16 mouse cellular contexts compared by ENCODE assay signal in genomic region chrX:136180897-136181553, GRCm38 (mm10). TPM values are rescaled to one million over a fixed set of nuclear protein-coding genes. Genes with fewer than 3 reads are reported as not detected.
DNase-seq lines count a peak whose midpoint lies in the region; ATAC-seq and TF ChIP-seq lines count a peak whose summit lies in the region.
"Had no signal": no experiment of that assay in that cellular context is flagged by ENCODE, and none has a peak within 500 bp of the region (broad histone marks: within the 10 kb centered on the region; RNA-seq: fewer than 3 reads in every experiment).

No protein-coding gene starts in this region.

- WGBS in liver, embryonic 12.5 days (ENCODE audit: insufficient replicate concordance), result 35% methylated on average over 9 of the region's 11 CpGs
- 35% methylated on average over 11 of the region's 11 CpGs for WGBS in liver, postnatal 0 days (ENCODE audit: insufficient replicate concordance)
- 25% methylated on average over 11 of the region's 11 CpGs for WGBS in neural tube, embryonic 12.5 days

- 0 out of 2 replicates have a peak, but pooled peaks cover 3% of the 10 kb centered on the region for H3K27me3 ChIP-seq in liver, embryonic 12.5 days (replicated peaks)
- no peaks in the 10 kb centered on the region for H3K27me3 ChIP-seq in liver, postnatal 0 days (ENCODE audit: insufficient read depth, low read length)
- H3K27me3 ChIP-seq in neural tube, embryonic 12.5 days (replicated peaks), result no peaks in the 10 kb centered on the region

- ATAC-seq in liver, embryonic 12.5 days, result peak; percentile 30; the same call in 1 of the 2 replicates
- ATAC-seq in liver, postnatal 0 days, result no peak
- ATAC-seq in neural tube, embryonic 12.5 days (ENCODE audit: low FRiP score, low read depth), result peak; percentile 48; the same call in 1 of the 2 replicates

- no peak overlapping the region for H3K4me2 ChIP-seq in liver, embryonic 12.5 days
- no peak overlapping the region for H3K4me2 ChIP-seq in liver, postnatal 0 days (ENCODE audit: low read depth, low read length)
- H3K4me2 ChIP-seq in neural tube, embryonic 12.5 days (replicated peaks), result no peak overlapping the region

- no peaks in the 10 kb centered on the region for H3K36me3 ChIP-seq in liver, embryonic 12.5 days
- H3K36me3 ChIP-seq in liver, postnatal 0 days (replicated peaks; ENCODE audit: insufficient read depth, low read length), result no peaks in the 10 kb centered on the region
- H3K36me3 ChIP-seq in neural tube, embryonic 12.5 days, result no peaks in the 10 kb centered on the region

- no peak for TF ChIP-seq CTCF in liver, postnatal 0 days (IDR thresholded peaks at IDR 0.05; ENCODE audit: low read depth)

- no peak overlapping the region for H3K4me3 ChIP-seq in liver, embryonic 12.5 days
- no peak overlapping the region for H3K4me3 ChIP-seq in liver, postnatal 0 days (ENCODE audit: low read depth, low read length)
- no peak overlapping the region for H3K4me3 ChIP-seq in neural tube, embryonic 12.5 days

- no peaks in the 10 kb centered on the region for H3K9me3 ChIP-seq in liver, embryonic 12.5 days (replicated peaks)
- H3K9me3 ChIP-seq in liver, postnatal 0 days (ENCODE audit: low read length), result no peaks in the 10 kb centered on the region
- H3K9me3 ChIP-seq in neural tube, embryonic 12.5 days, result no peaks in the 10 kb centered on the region

- no peak overlapping the region for H3K27ac ChIP-seq in liver, embryonic 12.5 days
- H3K27ac ChIP-seq in liver, postnatal 0 days (ENCODE audit: low read depth), result no peak overlapping the region
- H3K27ac ChIP-seq in neural tube, embryonic 12.5 days, result no peak overlapping the region
- H3K27ac ChIP-seq: macrophage had no signal

- TF ChIP-seq EP300 in liver, postnatal 0 days (IDR thresholded peaks at IDR 0.05; ENCODE audit: low read depth), result no peak

- no peaks in the 10 kb centered on the region for H3K4me1 ChIP-seq in liver, embryonic 12.5 days
- no peaks in the 10 kb centered on the region for H3K4me1 ChIP-seq in liver, postnatal 0 days (ENCODE audit: insufficient read depth)
- H3K4me1 ChIP-seq in neural tube, embryonic 12.5 days, result no peaks in the 10 kb centered on the region

- no peak overlapping the region for H3K9ac ChIP-seq in liver, embryonic 12.5 days
- no peak overlapping the region for H3K9ac ChIP-seq in liver, postnatal 0 days (replicated peaks)
- H3K9ac ChIP-seq in neural tube, embryonic 12.5 days, result no peak overlapping the region

- DNase-seq in liver, postnatal 0 days, result no peak
- peak; percentile 83 for DNase-seq in R1 (ENCODE audit: low read depth, low spot score)
- peak; percentile 23 for DNase-seq in embryo, embryonic 11 days
- DNase-seq in layer of hippocampus, postnatal 25 days (ENCODE audit: extremely low spot score in 1 of 2, low spot score in 1 of 2), result no peak
- DNase-seq in right cerebral cortex, postnatal 25 days, result no peak
- DNase-seq in natural killer cell, adult 2 months (ENCODE audit: low spot score in 2 of 2), result no peak
- DNase-seq: adrenal gland, postnatal 25 days; cerebellum, adult 18-20 months; heart, postnatal 4 days; kidney, adult 8-10 months had no signal

RNA-seq across cellular contexts. Expression of gene Tceal8, which starts 8.9 kb away (rescaled TPM):
- polyA plus RNA-seq in liver, embryonic 12.5 days (2016; fragmentation: Nextera tagmentation; extraction: Ambion mirVana), result 182 and 192 TPM in 2 replicates
- 139 and 150 TPM in 2 replicates for polyA plus RNA-seq in liver, postnatal 0 days (2015; fragmentation: Nextera tagmentation; extraction: Ambion mirVana)
- 156 and 175 TPM in 2 replicates for polyA plus RNA-seq in neural tube, embryonic 12.5 days (2016; fragmentation: Nextera tagmentation; extraction: Ambion mirVana)
- total RNA-seq in layer of hippocampus, postnatal 25 days (2021), result 10 to 100 TPM; 36.6 to 42.7 TPM

RNA-seq across cellular contexts. Expression of gene Tceal5, which starts 22.7 kb away (rescaled TPM):
- polyA plus RNA-seq in liver, embryonic 12.5 days (2016; fragmentation: Nextera tagmentation; extraction: Ambion mirVana), result 5.2 and 5.8 TPM in 2 replicates
- polyA plus RNA-seq in liver, postnatal 0 days (2015; fragmentation: Nextera tagmentation; extraction: Ambion mirVana), result 12.7 and 16.3 TPM in 2 replicates
- polyA plus RNA-seq in neural tube, embryonic 12.5 days (2016; fragmentation: Nextera tagmentation; extraction: Ambion mirVana), result 11.6 and 15.3 TPM in 2 replicates
- total RNA-seq in layer of hippocampus, postnatal 25 days (2021), result 100 to 1,000 TPM; 121 to 151 TPM
- total RNA-seq: MEL had no signal
- polyA plus RNA-seq: spleen, adult 2 months had no signal

RNA-seq across cellular contexts. Expression of gene Tceal7, which starts 33.6 kb away (rescaled TPM):
- 0.98 and 1.4 TPM in 2 replicates for polyA plus RNA-seq in liver, embryonic 12.5 days (2016; fragmentation: Nextera tagmentation; extraction: Ambion mirVana)
- 0.36 and 5.2 TPM in 2 replicates for polyA plus RNA-seq in liver, postnatal 0 days (2015; fragmentation: Nextera tagmentation; extraction: Ambion mirVana)
- polyA plus RNA-seq in neural tube, embryonic 12.5 days (2016; fragmentation: Nextera tagmentation; extraction: Ambion mirVana), result 4.4 and 5.9 TPM in 2 replicates
- total RNA-seq in layer of hippocampus, postnatal 25 days (2021), result 1 to 10 TPM in 1 of 2 experiments, under 1 TPM in 1; 0.70 to 1.4 TPM
- total RNA-seq: adrenal gland, postnatal 25 days; MEL had no signal
- polyA plus RNA-seq: spleen, adult 2 months had no signal

RNA-seq across cellular contexts. Expression of gene Bex1, which starts 34.3 kb away (rescaled TPM):
- polyA plus RNA-seq in liver, embryonic 12.5 days (2016; fragmentation: Nextera tagmentation; extraction: Ambion mirVana), result 147 and 153 TPM in 2 replicates
- polyA plus RNA-seq in liver, postnatal 0 days (2015; fragmentation: Nextera tagmentation; extraction: Ambion mirVana), result 134 and 163 TPM in 2 replicates
- 117 and 121 TPM in 2 replicates for polyA plus RNA-seq in neural tube, embryonic 12.5 days (2016; fragmentation: Nextera tagmentation; extraction: Ambion mirVana)
- total RNA-seq in layer of hippocampus, postnatal 25 days (2021), result 10 to 100 TPM; 64.9 to 73.4 TPM
- polyA plus RNA-seq: spleen, adult 2 months had no signal

RNA-seq across cellular contexts. Expression of gene Bex4, which starts 42.2 kb away (rescaled TPM):
- 201 and 211 TPM in 2 replicates for polyA plus RNA-seq in liver, embryonic 12.5 days (2016; fragmentation: Nextera tagmentation; extraction: Ambion mirVana)
- polyA plus RNA-seq in liver, postnatal 0 days (2015; fragmentation: Nextera tagmentation; extraction: Ambion mirVana), result 111 and 121 TPM in 2 replicates
- polyA plus RNA-seq in neural tube, embryonic 12.5 days (2016; fragmentation: Nextera tagmentation; extraction: Ambion mirVana), result 66.8 and 67.0 TPM in 2 replicates
- 10 to 100 TPM; 21.0 to 22.0 TPM for total RNA-seq in layer of hippocampus, postnatal 25 days (2021)
- total RNA-seq: gastrocnemius, adult 18-20 months had no signal
- polyA plus RNA-seq: macrophage had no signal

Comparison
In these comparisons a context has a peak if more than half of its experiments do, and no peak if none do; other contexts are left out.
1. DNase-seq: peak in R1 (single experiment) and embryo, embryonic 11 days (single experiment); none in liver, postnatal 0 days (single experiment), layer of hippocampus, postnatal 25 days (0 of 2), right cerebral cortex, postnatal 25 days (single experiment) and natural killer cell, adult 2 months (0 of 2).